Mouse (Mus musculus) heart, embryonic 13.5 days (tissue): ENCODE data around the gene Cdkn2a. TPM values are rescaled to one million over a fixed set of nuclear protein-coding genes. Genes with fewer than 3 reads are reported as not detected.

Source experiments
- polyA plus RNA-seq: library from polyadenylated mRNA; unstranded; fragments of >200 nt; fragmentation: Nextera tagmentation; extraction: Ambion mirVana; gene quantifications from 2 replicates; pipeline ENCODE4 v1.2.1, GENCODE M21; 2015

Cdkn2a gene
- polyA plus RNA-seq, 1 experiment from 2014 or later = not detected

Other genes with a start within 250 kb of the Cdkn2a start
- gene Mtap, start 157.5 kb downstream of the Cdkn2a start, polyA plus RNA-seq = 59.7 and 60.9 TPM in 2 replicates
- gene Cdkn2b, start 16.4 kb upstream of the Cdkn2a start, polyA plus RNA-seq = 0.75 and 1.1 TPM in 2 replicates